Comparison of ENCODE assay signal across 10 mouse cellular contexts in the genomic region with DNA sequence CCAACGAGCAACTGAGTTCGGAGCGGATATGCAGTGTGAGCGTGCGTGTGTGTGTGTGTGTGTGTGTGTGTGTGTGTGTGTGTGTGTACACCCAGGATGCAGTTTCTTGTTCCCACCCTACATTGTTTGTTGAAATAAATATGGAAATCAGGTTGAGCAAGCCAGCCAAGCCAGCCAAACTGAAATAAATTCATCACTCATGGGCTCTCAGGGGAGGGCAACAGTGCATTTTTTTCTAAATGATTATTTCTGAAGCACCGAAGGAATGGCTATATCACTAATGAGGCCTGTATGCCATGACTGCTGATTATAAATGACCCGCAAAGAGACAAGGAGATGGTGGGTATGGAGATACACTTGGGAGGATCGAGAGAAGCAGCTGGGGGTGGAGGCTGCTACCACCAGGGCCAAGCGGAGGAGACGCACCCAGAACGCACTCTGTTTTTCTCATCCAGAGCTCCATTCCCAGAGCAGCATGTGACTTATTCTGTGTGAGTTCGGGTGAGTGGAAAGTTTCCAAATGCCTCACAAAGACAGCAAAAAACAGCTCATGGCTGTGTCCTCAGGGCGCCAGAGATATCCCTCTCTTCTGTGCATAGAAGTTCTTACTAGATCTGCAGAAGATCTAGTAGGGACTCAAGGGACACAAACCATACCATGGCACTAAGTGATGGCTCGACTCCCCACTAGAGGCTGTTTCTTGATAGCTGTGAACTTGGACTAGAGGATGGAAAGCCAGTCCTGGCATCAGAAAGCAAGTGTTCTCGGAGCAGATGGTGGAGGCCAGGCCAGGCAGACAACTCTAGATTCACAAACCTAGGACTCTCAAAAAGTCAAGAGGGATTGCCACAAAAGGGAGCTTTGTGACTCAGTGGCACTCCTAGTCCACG.
DNase-seq lines count a peak whose midpoint lies in the region; ATAC-seq and TF ChIP-seq lines count a peak whose summit lies in the region.
"Had no signal": no experiment of that assay in that cellular context is flagged by ENCODE, and none has a peak within 500 bp of the region (broad histone marks: within the 10 kb centered on the region; RNA-seq: fewer than 3 reads in every experiment).

No protein-coding gene starts in this region.

- no peak for TF ChIP-seq CTCF in liver, adult 2 months (IDR thresholded peaks at IDR 0.05; ENCODE audit: low read depth, low read length)

- ATAC-seq in liver, embryonic 12.5 days = no peak
- ATAC-seq in hindbrain, embryonic 12.5 days (ENCODE audit: low FRiP score) = peak; percentile 59
- ATAC-seq in neural tube, embryonic 14.5 days (ENCODE audit: low read depth) = 0 out of 2 replicates have a peak, but pooled peaks have one; percentile 15

- H3K36me3 ChIP-seq in liver, adult 2 months (ENCODE audit: control insufficient read depth, insufficient read depth, low read length) = no peaks in the 10 kb centered on the region
- no peaks in the 10 kb centered on the region for H3K36me3 ChIP-seq in liver, embryonic 12.5 days
- no peaks in the 10 kb centered on the region for H3K36me3 ChIP-seq in hindbrain, embryonic 12.5 days
- H3K36me3 ChIP-seq in neural tube, embryonic 14.5 days (ENCODE audit: control insufficient read depth, insufficient read depth, low read length) = no peaks in the 10 kb centered on the region

- no peaks in the 10 kb centered on the region for H3K79me2 ChIP-seq in liver, adult 2 months (ENCODE audit: control insufficient read depth, insufficient read depth, low read length)

- H3K4me1 ChIP-seq in liver, adult 2 months (ENCODE audit: control insufficient read depth, insufficient read depth, low read length) = peaks cover 6% of the 10 kb centered on the region
- peaks cover 22% of the 10 kb centered on the region for H3K4me1 ChIP-seq in liver, embryonic 12.5 days
- H3K4me1 ChIP-seq in hindbrain, embryonic 12.5 days = peaks cover 64% of the 10 kb centered on the region
- H3K4me1 ChIP-seq in neural tube, embryonic 14.5 days (ENCODE audit: control insufficient read depth, insufficient read depth, low read length) = peaks cover 33% of the 10 kb centered on the region

- H3K27ac ChIP-seq in liver, adult 2 months (replicated peaks; ENCODE audit: insufficient read depth, low read depth, low read length) = no peak overlapping the region
- no peak overlapping the region for H3K27ac ChIP-seq in liver, embryonic 12.5 days
- H3K27ac ChIP-seq in hindbrain, embryonic 12.5 days = peak overlapping the region; percentile 65
- peak overlapping the region; percentile 44 for H3K27ac ChIP-seq in neural tube, embryonic 14.5 days (ENCODE audit: low read depth, low read length)

- H3K9me3 ChIP-seq in liver, embryonic 12.5 days (replicated peaks) = no peaks in the 10 kb centered on the region
- no peaks in the 10 kb centered on the region for H3K9me3 ChIP-seq in hindbrain, embryonic 12.5 days (replicated peaks)
- H3K9me3 ChIP-seq in neural tube, embryonic 14.5 days (ENCODE audit: control insufficient read depth, low read length) = no peaks in the 10 kb centered on the region

- peak; percentile 10 for DNase-seq in liver, adult 2 months (ENCODE audit: extremely low read depth, low read depth, low spot score)
- DNase-seq in cerebellum, postnatal 25 days = peak; percentile 57 to 63
- no peak for DNase-seq in kidney, adult 18-20 months
- no peak for DNase-seq in urinary bladder, postnatal 10 days (ENCODE audit: low spot score)
- DNase-seq in right cerebral cortex, adult 2 months (ENCODE audit: low spot score in 2 of 2) = no peak
- DNase-seq: left cerebral cortex, postnatal 4 days; thymus, postnatal 36 days had no signal

- WGBS in liver, adult 2 months = 88% methylated on average over 16 of the region's 16 CpGs
- 75% methylated on average over 16 of the region's 16 CpGs for WGBS in liver, embryonic 12.5 days (ENCODE audit: insufficient replicate concordance)
- WGBS in hindbrain, embryonic 12.5 days = 66% methylated on average over 16 of the region's 16 CpGs
- WGBS in neural tube, embryonic 14.5 days = 58% methylated on average over 16 of the region's 16 CpGs

- H3K4me2 ChIP-seq in liver, embryonic 12.5 days = no peak overlapping the region
- H3K4me2 ChIP-seq in hindbrain, embryonic 12.5 days (replicated peaks) = no peak overlapping the region
- H3K4me2 ChIP-seq in neural tube, embryonic 14.5 days (ENCODE audit: low read depth, low read length) = no peak overlapping the region

- TF ChIP-seq POLR2A in liver, adult 2 months (IDR thresholded peaks at IDR 0.05; ENCODE audit: extremely low read depth, insufficient read depth, low read length) = no peak

- no peaks in the 10 kb centered on the region for H3K27me3 ChIP-seq in liver, adult 2 months (ENCODE audit: control insufficient read depth, insufficient read depth, low read length)
- no peaks in the 10 kb centered on the region for H3K27me3 ChIP-seq in liver, embryonic 12.5 days (replicated peaks)
- H3K27me3 ChIP-seq in hindbrain, embryonic 12.5 days = peaks cover 8% of the 10 kb centered on the region
- H3K27me3 ChIP-seq in neural tube, embryonic 14.5 days (ENCODE audit: control insufficient read depth, insufficient read depth, low read length) = no peaks in the 10 kb centered on the region

- no peak overlapping the region for H3K4me3 ChIP-seq in liver, adult 2 months (ENCODE audit: insufficient read depth, low read depth, low read length)
- no peak overlapping the region for H3K4me3 ChIP-seq in liver, embryonic 12.5 days
- no peak overlapping the region for H3K4me3 ChIP-seq in hindbrain, embryonic 12.5 days
- H3K4me3 ChIP-seq in neural tube, embryonic 14.5 days (ENCODE audit: low read depth, low read length) = no peak overlapping the region

- H3K9ac ChIP-seq in liver, adult 2 months (ENCODE audit: low read depth, low read length) = no peak overlapping the region
- H3K9ac ChIP-seq in liver, embryonic 12.5 days = no peak overlapping the region
- no peak overlapping the region for H3K9ac ChIP-seq in hindbrain, embryonic 12.5 days
- H3K9ac ChIP-seq in neural tube, embryonic 14.5 days (replicated peaks; ENCODE audit: low read depth, low read length) = no peak overlapping the region

Comparison
In these comparisons a context has a peak if more than half of its experiments do, and no peak if none do; other contexts are left out.
1. DNase-seq: peak in liver, adult 2 months (single experiment) and cerebellum, postnatal 25 days (2 of 2); none in kidney, adult 18-20 months (single experiment), urinary bladder, postnatal 10 days (single experiment) and right cerebral cortex, adult 2 months (0 of 2).
2. H3K27ac ChIP-seq: peak in hindbrain, embryonic 12.5 days (single experiment) and neural tube, embryonic 14.5 days (single experiment); none in liver, adult 2 months (single experiment) and liver, embryonic 12.5 days (single experiment).